Mouse (Mus musculus): ENCODE measurements around the gene Btf3l4. TPM values are rescaled to one million over a fixed set of nuclear protein-coding genes. Genes with fewer than 3 reads are reported as not detected.

Gene Btf3l4
- polyA plus RNA-seq, 1 experiment from 2014 or later, result 163 TPM

GRCm38 (mm10) chr4:108780057-108780863 lies 53.2 kb downstream of the Btf3l4 start, which contains the start of gene Zfyve9:
TSS of gene Zfyve9 (minus strand) at chr4:108780798.
- H3K9me3 ChIP-seq, result no peaks in the 10 kb centered on the region
- H3K27ac ChIP-seq (replicated peaks), result peak within 1 kb of the TSS; percentile 94
- H3K4me3 ChIP-seq, result peak within 1 kb of the TSS; percentile 95
- H3K27me3 ChIP-seq (replicated peaks), result no peaks in the 10 kb centered on the region
- peak within 1 kb of the TSS; percentile 99 for H3K9ac ChIP-seq
- H3K36me3 ChIP-seq, result no peaks in the 10 kb centered on the region
- H3K4me2 ChIP-seq, result peak within 1 kb of the TSS; percentile 86
- peak; percentile 83 for ATAC-seq (ENCODE audit: extremely low read depth, insufficient number of reproducible peaks, low FRiP score, low TSS enrichment)
- WGBS, result under 1% methylated on average over 70 of the region's 111 CpGs
- H3K4me1 ChIP-seq, result peaks cover 14% of the 10 kb centered on the region; the same call in 1 of the 2 replicates

GRCm38 (mm10) chr4:108779763-108780056 lies 53.7 kb downstream of the Btf3l4 start:
- 1% methylated on average over 7 of the region's 7 CpGs for WGBS
- H3K36me3 ChIP-seq, result no peaks in the 10 kb centered on the region
- peak overlapping the region; percentile 99 for H3K9ac ChIP-seq
- no peaks in the 10 kb centered on the region for H3K27me3 ChIP-seq (replicated peaks)
- ATAC-seq (ENCODE audit: extremely low read depth, insufficient number of reproducible peaks, low FRiP score, low TSS enrichment), result no peak
- peaks cover 14% of the 10 kb centered on the region; the same call in 1 of the 2 replicates for H3K4me1 ChIP-seq
- no peaks in the 10 kb centered on the region for H3K9me3 ChIP-seq
- peak overlapping the region; percentile 94 for H3K27ac ChIP-seq (replicated peaks)
- peak overlapping the region; percentile 95 for H3K4me3 ChIP-seq
- H3K4me2 ChIP-seq, result peak overlapping the region; percentile 86

- Histone ChIP-seq H3K27ac (replicated peaks) (no peak overlapping the region), H3K27me3 (replicated peaks) (no peaks in the 10 kb centered on the region), H3K9ac (no peak overlapping the region), H3K4me2 (no peak overlapping the region), H3K9me3 (no peaks in the 10 kb centered on the region), H3K4me3 (no peak overlapping the region), H3K4me1 (peaks cover 21% of the 10 kb centered on the region), H3K36me3 (no peaks in the 10 kb centered on the region)
- ATAC-seq (ENCODE audit: extremely low read depth, insufficient number of reproducible peaks, low FRiP score, low TSS enrichment), result no peak
Measured at GRCm38 (mm10) chr4:108768527-108768926, 64.9 kb downstream of the Btf3l4 start.

Other genes with a start within 250 kb of the Btf3l4 start
- gene Cc2d1b, start 213.7 kb downstream of the Btf3l4 start, polyA plus RNA-seq (2015; fragmentation: Nextera tagmentation; extraction: Ambion mirVana), result 14.7 and 15.3 TPM in 2 replicates
- 1.0 and 1.1 TPM in 2 replicates for gene 3110021N24Rik, start 114.0 kb downstream of the Btf3l4 start, polyA plus RNA-seq (2015; fragmentation: Nextera tagmentation; extraction: Ambion mirVana)
- gene Zfyve9, start 52.8 kb downstream of the Btf3l4 start, polyA plus RNA-seq (2015; fragmentation: Nextera tagmentation; extraction: Ambion mirVana), result 2.8 TPM in 2 replicates
- gene Txndc12, start 987 bp upstream of the Btf3l4 start, polyA plus RNA-seq (2015; fragmentation: Nextera tagmentation; extraction: Ambion mirVana), result 121 and 130 TPM in 2 replicates
- gene Kti12, start 14.2 kb upstream of the Btf3l4 start, polyA plus RNA-seq (2015; fragmentation: Nextera tagmentation; extraction: Ambion mirVana), result 24.6 and 27.6 TPM in 2 replicates
- 0.83 and 1.4 TPM in 2 replicates for gene A730015C16Rik, start 15.0 kb upstream of the Btf3l4 start, polyA plus RNA-seq (2015; fragmentation: Nextera tagmentation; extraction: Ambion mirVana)
- gene Rab3b, start 45.4 kb upstream of the Btf3l4 start, polyA plus RNA-seq (2015; fragmentation: Nextera tagmentation; extraction: Ambion mirVana), result 6.7 TPM in 2 replicates
- 47.4 and 49.1 TPM in 2 replicates for gene Nrd1, start 167.0 kb upstream of the Btf3l4 start, polyA plus RNA-seq (2015; fragmentation: Nextera tagmentation; extraction: Ambion mirVana)